Comparison of ENCODE assay signal across 15 mouse cellular contexts in genomic region chr13:114924785-114925184, GRCm38 (mm10).
"Had no signal": no experiment of that assay in that cellular context is flagged by ENCODE, and none has a peak within 500 bp of the region (broad histone marks: within the 10 kb centered on the region; RNA-seq: fewer than 3 reads in every experiment).

No protein-coding gene starts in this region.

- DNase-seq: kidney, adult 18-20 months; kidney, adult 9 months; kidney, postnatal 14 days; kidney, postnatal 4 days; left cerebral cortex, postnatal 4 days; lung, adult 2 months; lung, postnatal 14 days; midbrain, embryonic 14.5 days; thymus, postnatal 36 days had no signal

- H3K4me3 ChIP-seq: limb, embryonic 12.5 days; limb, embryonic 15.5 days; liver, embryonic 15.5 days; stomach, embryonic 15.5 days had no signal

- H3K4me2 ChIP-seq: limb, embryonic 12.5 days; limb, embryonic 15.5 days; liver, embryonic 11.5 days; liver, embryonic 15.5 days; stomach, embryonic 15.5 days had no signal

- H3K9me3 ChIP-seq: limb, embryonic 12.5 days; limb, embryonic 15.5 days; liver, embryonic 15.5 days; stomach, embryonic 15.5 days had no signal

- H3K27ac ChIP-seq: limb, embryonic 12.5 days; limb, embryonic 15.5 days; liver, embryonic 15.5 days; macrophage had no signal

- H3K9ac ChIP-seq: limb, embryonic 12.5 days; limb, embryonic 15.5 days; liver, embryonic 15.5 days; stomach, embryonic 15.5 days had no signal

- H3K4me1 ChIP-seq: limb, embryonic 12.5 days; limb, embryonic 15.5 days; liver, embryonic 15.5 days had no signal

- H3K36me3 ChIP-seq: limb, embryonic 12.5 days; limb, embryonic 15.5 days; liver, embryonic 15.5 days; stomach, embryonic 15.5 days had no signal

- H3K27me3 ChIP-seq: limb, embryonic 12.5 days; limb, embryonic 15.5 days; liver, embryonic 15.5 days; stomach, embryonic 15.5 days had no signal
